Mouse (Mus musculus): Measurements from ENCODE around the gene Lmntd2. TPM values are rescaled to one million over a fixed set of nuclear protein-coding genes. Genes with fewer than 3 reads are reported as not detected.

The Lmntd2 gene
- polyA plus RNA-seq (2012): 0.20 and 0.49 TPM in 2 replicates

DNA sequence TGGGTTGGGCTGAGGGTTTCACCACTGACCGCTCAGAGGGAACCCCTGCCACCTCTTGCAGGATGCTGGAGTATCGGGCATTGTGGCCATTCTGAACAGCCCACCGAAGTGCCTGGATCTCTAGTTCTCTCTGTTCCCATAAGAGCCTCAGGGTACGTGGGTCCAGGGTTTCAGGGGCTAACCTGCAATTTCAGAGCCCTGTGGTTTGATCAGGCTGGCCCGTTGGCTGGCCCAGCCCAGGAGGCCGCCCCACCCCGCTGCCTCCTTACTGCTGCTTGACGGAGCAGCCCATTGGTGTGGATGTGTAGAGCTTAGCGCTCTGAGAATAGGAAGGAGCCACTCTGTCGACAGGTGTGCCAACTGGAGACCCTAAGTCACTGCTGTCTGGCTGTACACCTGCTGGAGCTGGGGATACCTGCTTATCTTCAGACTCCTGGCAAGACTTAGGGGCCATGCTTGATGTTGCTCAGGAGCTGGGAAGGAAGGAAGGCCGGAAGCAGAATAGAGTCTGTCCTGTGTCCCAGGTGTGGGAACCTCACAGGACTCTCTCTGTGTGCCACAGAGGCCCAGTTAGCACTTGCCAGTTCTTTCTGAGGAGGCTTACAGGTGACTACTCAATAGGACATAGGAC is at the start of gene Lmntd2:
Gene Lmntd2, minus strand, starts transcription at position 476 of the 631 bp plus-strand sequence.

DNA sequence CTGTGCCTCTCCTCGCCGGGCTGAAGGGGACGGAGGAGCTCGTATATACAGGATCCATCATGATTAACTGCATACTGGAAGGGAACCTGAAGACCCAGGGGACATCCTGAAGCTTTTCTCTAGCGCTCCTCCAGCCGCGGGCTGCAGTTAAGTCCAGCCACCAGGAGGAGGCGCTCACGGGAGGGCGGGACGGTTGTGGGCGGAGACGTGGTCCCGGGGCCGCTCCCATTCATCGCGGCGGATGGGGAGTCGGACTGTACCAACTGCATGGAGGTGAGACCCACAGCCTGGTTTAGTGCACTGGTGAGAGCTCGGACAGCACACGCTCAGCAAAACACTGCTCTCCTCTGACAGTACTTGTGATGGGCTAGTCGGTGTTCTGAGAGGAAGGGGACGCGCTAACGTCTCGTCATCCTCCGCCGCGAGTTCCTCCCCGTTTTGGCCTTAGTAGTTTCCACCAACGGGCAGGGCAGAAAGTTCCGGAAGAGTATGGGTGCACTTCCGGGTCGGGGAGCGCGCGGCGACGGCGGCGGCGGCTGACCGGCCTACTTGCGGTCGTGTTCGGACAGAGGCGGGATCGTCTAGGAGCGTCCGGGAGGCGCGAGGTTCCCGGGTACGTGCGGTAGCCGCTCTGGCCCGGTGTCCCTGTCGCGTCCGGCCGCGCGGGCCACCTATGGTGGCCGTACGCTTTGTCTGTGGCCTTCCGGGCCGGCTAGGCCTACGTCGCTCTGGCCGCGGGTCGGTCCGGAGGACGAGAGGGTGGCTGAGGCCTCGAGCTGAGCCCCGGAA is 14.6 kb upstream of the Lmntd2 start, which contains the start of gene Phrf1:
Gene Phrf1, plus strand, starts transcription at position 506 of the 789 bp plus-strand sequence.

GRCm38 (mm10) chr7:141215101-141215879 is 1.4 kb upstream of the Lmntd2 start, which contains the start of gene Rassf7:
Rassf7 (plus strand) TSS chr7:141215860.

DNA sequence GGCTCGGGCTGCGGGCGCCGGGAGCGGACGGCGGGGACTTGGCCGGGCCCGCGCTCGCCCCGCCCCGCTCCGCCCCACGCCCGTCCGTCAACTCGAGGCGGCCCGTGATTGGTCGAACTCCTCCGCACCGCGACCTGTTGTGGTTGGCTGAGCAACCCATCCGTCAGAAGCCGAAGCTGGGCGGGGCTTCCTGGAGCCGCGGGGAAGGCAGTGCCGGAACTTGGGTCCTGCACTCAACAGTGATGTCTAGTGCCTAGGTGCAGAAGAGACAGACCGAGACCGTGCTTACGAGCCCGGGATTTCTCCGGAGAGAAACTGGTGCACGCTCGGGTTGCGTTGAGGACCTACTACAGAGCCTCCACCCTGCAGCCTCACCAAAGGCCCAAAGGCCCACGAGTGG is 19.9 kb downstream of the Lmntd2 start, which contains the start of the genes Hras and Lrrc56:
Gene Hras, minus strand, starts transcription at position 58 of the 400 bp plus-strand sequence.
Gene Lrrc56, plus strand, starts transcription at position 210 of the 400 bp plus-strand sequence.

DNA sequence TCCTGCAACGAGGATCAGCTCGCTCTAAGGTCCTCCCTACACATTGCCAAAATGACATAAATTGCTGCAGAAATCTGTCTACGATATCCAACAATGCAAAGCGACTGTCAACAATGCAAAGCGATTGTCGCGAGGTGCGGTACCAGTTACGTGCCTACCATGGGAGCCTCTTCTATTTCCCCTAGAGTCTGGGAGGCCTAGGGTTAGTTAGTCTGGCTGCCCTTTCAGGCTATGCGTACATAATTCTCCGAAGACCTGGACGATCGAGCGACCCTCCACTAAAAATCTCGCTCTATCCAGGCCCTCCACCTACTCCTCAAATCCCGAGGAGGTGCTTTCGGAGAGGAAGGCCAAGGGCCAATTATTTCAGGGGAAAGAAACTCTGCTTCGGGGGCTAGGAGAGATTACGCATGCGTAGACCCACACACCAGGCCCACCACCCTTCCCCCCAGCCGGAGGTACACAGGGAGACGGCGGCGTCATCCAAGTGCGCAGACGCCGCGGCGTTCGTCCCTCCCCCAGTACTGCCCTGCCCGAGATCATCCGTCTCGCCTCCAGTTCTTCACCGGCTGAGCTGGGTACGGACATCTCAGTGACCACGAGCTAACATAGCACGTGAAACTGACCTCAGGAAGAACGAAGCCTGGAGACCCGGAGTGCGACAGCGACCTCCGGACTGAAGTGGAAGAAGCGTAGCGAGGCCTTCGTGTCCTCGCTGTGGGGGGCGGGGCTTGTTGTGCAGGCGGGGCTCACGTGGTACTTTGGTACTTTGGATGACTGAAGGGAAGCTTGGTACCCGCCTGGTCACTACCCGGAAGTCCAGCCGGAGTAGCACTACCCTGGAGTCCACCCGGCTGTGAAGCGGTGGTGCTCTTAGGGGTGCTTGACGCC is 41.5 kb downstream of the Lmntd2 start, which contains the start of gene Rnh1:
Gene Rnh1, minus strand, starts transcription at position 742 of the 891 bp plus-strand sequence.

Other genes starting within 250 kb of the Lmntd2 start
- gene Ifitm1, start 246.9 kb downstream of the Lmntd2 start, polyA plus RNA-seq (2012): 21.2 and 24.3 TPM in 2 replicates
- 34.6 and 44.1 TPM in 2 replicates for gene Ifitm3, start 203.3 kb downstream of the Lmntd2 start, polyA plus RNA-seq (2012)
- gene Ifitm6, start 196.2 kb downstream of the Lmntd2 start, polyA plus RNA-seq (2012): 2.4 and 4.7 TPM in 2 replicates
- gene Gm17387, start 184.9 kb downstream of the Lmntd2 start, polyA plus RNA-seq (2012): not detected in 2 replicates
- gene B4galnt4, start 153.0 kb downstream of the Lmntd2 start, polyA plus RNA-seq (2012): 5.3 and 7.4 TPM in 2 replicates
- 5.2 and 6.1 TPM in 2 replicates for gene Pkp3, start 135.9 kb downstream of the Lmntd2 start, polyA plus RNA-seq (2012)
- 25.0 and 28.0 TPM in 2 replicates for gene Sigirr, start 113.5 kb downstream of the Lmntd2 start, polyA plus RNA-seq (2012)
- gene Ano9, start 96.3 kb downstream of the Lmntd2 start, polyA plus RNA-seq (2012): not detected in 2 replicates
- 57.1 and 69.8 TPM in 2 replicates for gene Ptdss2, start 91.7 kb downstream of the Lmntd2 start, polyA plus RNA-seq (2012)
- 24.0 and 25.0 TPM in 2 replicates for gene Rnh1, start 41.2 kb downstream of the Lmntd2 start, polyA plus RNA-seq (2012)
- 41.0 and 48.4 TPM in 2 replicates for gene Hras, start 20.1 kb downstream of the Lmntd2 start, polyA plus RNA-seq (2012)
- 6.8 and 8.0 TPM in 2 replicates for gene Lrrc56, start 19.9 kb downstream of the Lmntd2 start, polyA plus RNA-seq (2012)
- gene Rassf7, start 1.8 kb upstream of the Lmntd2 start, polyA plus RNA-seq (2012): 13.1 and 15.1 TPM in 2 replicates
- 130 and 156 TPM in 2 replicates for gene Phrf1, start 14.7 kb upstream of the Lmntd2 start, polyA plus RNA-seq (2012)
- gene Irf7, start 52.4 kb upstream of the Lmntd2 start, polyA plus RNA-seq (2012): 47.5 and 78.3 TPM in 2 replicates
- 0.04 TPM in 1 of 2 replicates, not detected in the other for gene Cdhr5, start 62.7 kb upstream of the Lmntd2 start, polyA plus RNA-seq (2012)
- gene Sct, start 65.1 kb upstream of the Lmntd2 start, polyA plus RNA-seq (2012): not detected in 2 replicates
- gene Drd4, start 77.9 kb upstream of the Lmntd2 start, polyA plus RNA-seq (2012): 0.03 TPM in 1 of 2 replicates, not detected in the other
- gene Deaf1, start 113.6 kb upstream of the Lmntd2 start, polyA plus RNA-seq (2012): 77.8 and 93.7 TPM in 2 replicates
- 11.4 and 11.9 TPM in 2 replicates for gene Tmem80, start 113.7 kb upstream of the Lmntd2 start, polyA plus RNA-seq (2012)
- gene Eps8l2, start 124.8 kb upstream of the Lmntd2 start, polyA plus RNA-seq (2012): 0.39 and 1.3 TPM in 2 replicates
- gene Taldo1, start 178.1 kb upstream of the Lmntd2 start, polyA plus RNA-seq (2012): 342 and 397 TPM in 2 replicates
- 8.0 and 12.4 TPM in 2 replicates for gene Gatd1, start 200.1 kb upstream of the Lmntd2 start, polyA plus RNA-seq (2012)
- not detected in 2 replicates for gene Cend1, start 215.4 kb upstream of the Lmntd2 start, polyA plus RNA-seq (2012)
- gene Slc25a22, start 223.8 kb upstream of the Lmntd2 start, polyA plus RNA-seq (2012): 79.5 and 83.9 TPM in 2 replicates
- gene Pidd1, start 229.9 kb upstream of the Lmntd2 start, polyA plus RNA-seq (2012): 53.9 and 66.7 TPM in 2 replicates
- 8,310 and 8,668 TPM in 2 replicates for gene Rplp2, start 233.3 kb upstream of the Lmntd2 start, polyA plus RNA-seq (2012)
- gene Pnpla2, start 241.1 kb upstream of the Lmntd2 start, polyA plus RNA-seq (2012): 168 and 188 TPM in 2 replicates
- gene Cracr2b, start 247.0 kb upstream of the Lmntd2 start, polyA plus RNA-seq (2012): 20.9 and 46.2 TPM in 2 replicates

Data from megakaryocyte-erythroid progenitor cell, adult 5 weeks (primary cell).